Mouse (Mus musculus) testis, adult 2 months (tissue): ENCODE measurements at regions not wholly inside any gene's neighbourhood (a gene's known extent, or its start where the extent isn't known, plus 50 kb on each side); places are given as distances from the start of the nearest gene placed in this dataset.

Source experiments
- CTCF ChIP-seq: fragments of 200-500 bp; IDR thresholded peaks from 2 replicates; pipeline ENCODE4 v1.5.1; 2012; ENCODE audit warnings: low read depth, mild to moderate bottlenecking, inconsistent platforms, low read length, moderate library complexity; ENCODE audit not compliant: control insufficient read depth, insufficient read depth, insufficient replicate concordance
- POLR2A ChIP-seq: fragments of 200-500 bp; IDR thresholded peaks from 2 replicates; pipeline ENCODE4 v1.6.1; 2012; ENCODE audit warnings: low read depth, mild to moderate bottlenecking, inconsistent platforms, low read length, moderate library complexity; ENCODE audit not compliant: control insufficient read depth

- TF ChIP-seq POLR2A (no peak), CTCF (no peak)
These were observed 172.1 kb downstream of the Srek1 start for GRCm38 (mm10) chr13:103602302-103602701.
